In genomic region chr3:99254559-99255151, GRCm38 (mm10) we compare ENCODE assay signal across 9 mouse cellular contexts. TPM values are rescaled to one million over a fixed set of nuclear protein-coding genes. Genes with fewer than 3 reads are reported as not detected.
DNase-seq lines count a peak whose midpoint lies in the region; ATAC-seq and TF ChIP-seq lines count a peak whose summit lies in the region.
"Had no signal": no experiment of that assay in that cellular context is flagged by ENCODE, and none has a peak within 500 bp of the region (broad histone marks: within the 10 kb centered on the region; RNA-seq: fewer than 3 reads in every experiment).

No protein-coding gene starts in this region.

- no peaks in the 10 kb centered on the region for H3K9me3 ChIP-seq in heart, embryonic 15.5 days (replicated peaks)
- no peaks in the 10 kb centered on the region for H3K9me3 ChIP-seq in CH12.LX (replicated peaks; ENCODE audit: low read length)
- no peaks in the 10 kb centered on the region for H3K9me3 ChIP-seq in limb, embryonic 11.5 days (ENCODE audit: control insufficient read depth, low read length)

- TF ChIP-seq POLR2A in CH12.LX (IDR thresholded peaks at IDR 0.05; ENCODE audit: low read depth, low read length), result no peak
- TF ChIP-seq POLR2A in embryonic fibroblast, embryonic 13.5 days (IDR thresholded peaks at IDR 0.05; ENCODE audit: low read depth, low read length), result no peak

- TF ChIP-seq EP300 in CH12.LX (IDR thresholded peaks at IDR 0.05; ENCODE audit: low read length), result no peak

- peak overlapping the region; percentile 52; the same call in 1 of the 2 replicates for H3K4me3 ChIP-seq in heart, embryonic 15.5 days
- H3K4me3 ChIP-seq in CH12.LX (replicated peaks in 1 of 3; ENCODE audit: low read depth in 2 of 3, low read length in 2 of 3, poor library complexity in 1 of 3), result peak overlapping the region; percentile 25 to 64 (median 52)
- peak overlapping the region; percentile 90 for H3K4me3 ChIP-seq in embryonic fibroblast, embryonic 13.5 days (ENCODE audit: insufficient read depth, low read length)
- H3K4me3 ChIP-seq in limb, embryonic 11.5 days (ENCODE audit: low read depth, low read length), result peak overlapping the region; percentile 92
- H3K4me3 ChIP-seq in layer of hippocampus, adult 2 months, result no peak overlapping the region

- no peaks in the 10 kb centered on the region for H3K79me2 ChIP-seq in CH12.LX (replicated peaks; ENCODE audit: control insufficient read depth, extremely low read depth, insufficient read depth, poor library complexity, severe bottlenecking)

- H3K4me2 ChIP-seq in heart, embryonic 15.5 days, result no peak overlapping the region
- 0 out of 2 replicates have a peak overlapping the region, but pooled peaks have one; percentile 18 for H3K4me2 ChIP-seq in CH12.LX (ENCODE audit: insufficient read depth, low read depth, poor library complexity, severe bottlenecking)
- H3K4me2 ChIP-seq in limb, embryonic 11.5 days (ENCODE audit: low read depth, severe bottlenecking), result peak overlapping the region; percentile 88

- WGBS in heart, embryonic 15.5 days, result 4% methylated on average over 15 of the region's 15 CpGs
- WGBS in limb, embryonic 11.5 days, result 0% methylated on average over 15 of the region's 15 CpGs

- peaks cover 16% of the 10 kb centered on the region for H3K4me1 ChIP-seq in heart, embryonic 15.5 days (replicated peaks)
- peaks cover 0 to 9% of the 10 kb centered on the region in 2 experiments; a peak in 1 of 4 replicates for H3K4me1 ChIP-seq in CH12.LX (ENCODE audit: control insufficient read depth in 1 of 2, insufficient read depth in 2 of 2)
- H3K4me1 ChIP-seq in embryonic fibroblast, embryonic 13.5 days (ENCODE audit: control insufficient read depth, insufficient read depth, low read length), result no peaks in the 10 kb centered on the region
- H3K4me1 ChIP-seq in limb, embryonic 11.5 days (ENCODE audit: control insufficient read depth, insufficient read depth, low read length), result peaks cover 21% of the 10 kb centered on the region

- in situ Hi-C loops in CH12.LX (cut with MboI; ENCODE audit: low pct_ligation_motif_present, low pct_unique_long_range_greater_than_20kb, low sequenced_read_pairs), result no loop called here

- intact Hi-C loops in heart, postnatal 36 days (cut with DNase I), result no loop called here
- intact Hi-C loops in left cerebral cortex, postnatal 4 days (cut with DNase I), result loop anchor here (5.0 to 10.0 kb wide), 2 partner anchors 340 to 683 kb away; no protein-coding TSS in a partner anchor

- no peak for ATAC-seq in heart, embryonic 15.5 days (replicated peaks; ENCODE audit: insufficient number of reproducible peaks, insufficient read depth, low FRiP score, low read depth)
- ATAC-seq in limb, embryonic 11.5 days (ENCODE audit: insufficient number of reproducible peaks, low FRiP score, low TSS enrichment, low read depth), result no peak

- no peak for TF ChIP-seq RAD21 in CH12.LX (IDR thresholded peaks at IDR 0.05; ENCODE audit: low read depth, low read length)

- TF ChIP-seq CTCF in CH12.LX (conservative IDR thresholded peaks at IDR 0.05 in 1 of 2, IDR thresholded peaks at IDR 0.05 in 1 of 2; ENCODE audit: low read depth in 2 of 2, low read length in 2 of 2), result no peak
- no peak for TF ChIP-seq CTCF in embryonic fibroblast, embryonic 13.5 days (IDR thresholded peaks at IDR 0.05; ENCODE audit: borderline replicate concordance, insufficient read depth, low read length)
- TF ChIP-seq CTCF in layer of hippocampus, adult 2 months (conservative IDR thresholded peaks at IDR 0.05), result no peak

- dilution Hi-C loops in CH12.LX (cut with MboI; ENCODE audit: extremely low pct_ligation_motif_present, extremely low pct_unique_long_range_greater_than_20kb, low sequenced_read_pairs), result no loop called here

- no peak overlapping the region for H3K9ac ChIP-seq in heart, embryonic 15.5 days
- H3K9ac ChIP-seq in CH12.LX (ENCODE audit: insufficient read depth, low read depth), result peak overlapping the region; percentile 2; the same call in 1 of the 2 replicates
- H3K9ac ChIP-seq in limb, embryonic 11.5 days (ENCODE audit: low read length), result peak overlapping the region; percentile 100

- H3K27ac ChIP-seq in heart, embryonic 15.5 days, result no peak overlapping the region
- H3K27ac ChIP-seq in CH12.LX (ENCODE audit: insufficient read depth, low read depth), result no peak overlapping the region
- H3K27ac ChIP-seq in embryonic fibroblast, embryonic 13.5 days (ENCODE audit: insufficient read depth, low read length), result peak overlapping the region; percentile 96
- peak overlapping the region; percentile 100 for H3K27ac ChIP-seq in limb, embryonic 11.5 days (replicated peaks; ENCODE audit: low read depth, low read length)
- H3K27ac ChIP-seq in layer of hippocampus, adult 2 months, result no peak overlapping the region

- DNase-seq in heart, postnatal 36 days, result no peak
- no peak for DNase-seq in CH12.LX (ENCODE audit: extremely low read depth)
- DNase-seq in limb, embryonic 11.5 days (ENCODE audit: low spot score), result peak; percentile 62
- no peak for DNase-seq in layer of hippocampus, adult 2 months (ENCODE audit: low spot score in 2 of 2)
- DNase-seq in left cerebral cortex, postnatal 4 days, result no peak
- DNase-seq in layer of hippocampus, adult 18-20 months (ENCODE audit: low spot score in 2 of 2), result no peak
- DNase-seq: thymus, adult 18-20 months had no signal

- H3K27me3 ChIP-seq in heart, embryonic 15.5 days, result peaks cover 92% of the 10 kb centered on the region
- H3K27me3 ChIP-seq in CH12.LX (replicated peaks), result no peaks in the 10 kb centered on the region
- H3K27me3 ChIP-seq in limb, embryonic 11.5 days (ENCODE audit: control insufficient read depth, insufficient read depth, low read length), result 0 out of 2 replicates have a peak, but pooled peaks cover 5% of the 10 kb centered on the region

- H3K36me3 ChIP-seq in heart, embryonic 15.5 days, result no peaks in the 10 kb centered on the region
- no peaks in the 10 kb centered on the region for H3K36me3 ChIP-seq in CH12.LX (replicated peaks in 1 of 2; ENCODE audit: control insufficient read depth in 1 of 2, insufficient read depth in 1 of 2, low read length in 1 of 2)
- H3K36me3 ChIP-seq in limb, embryonic 11.5 days (ENCODE audit: control insufficient read depth, insufficient read depth, low read length), result no peaks in the 10 kb centered on the region

TF ChIP-seq in CH12.LX, 34 proteins besides CTCF, POLR2A, EP300 and RAD21:
- TF ChIP-seq MAZ (IDR thresholded peaks at IDR 0.05; ENCODE audit: low read depth, low read length), result no peak
- TF ChIP-seq POLR2AphosphoS2 (IDR thresholded peaks at IDR 0.05; ENCODE audit: low read depth, low read length), result no peak
- TF ChIP-seq CHD2 (IDR thresholded peaks at IDR 0.05; ENCODE audit: low read length), result no peak

RNA-seq across cellular contexts. Expression of gene Tbx15, which starts 14.5 kb away (rescaled TPM):
- polyA plus RNA-seq in heart, embryonic 15.5 days (2015; fragmentation: Nextera tagmentation; extraction: Ambion mirVana), result 0.08 and 0.13 TPM in 2 replicates
- under 1 TPM; 0.41 to 0.53 TPM for total RNA-seq in heart, postnatal 36 days (2021)
- total RNA-seq in CH12.LX (2012; rRNA removed), result 1.8 and 2.1 TPM in 2 replicates
- 1.4 and 1.7 TPM in 2 replicates for total RNA-seq in CH12.LX (2014; rRNA removed)
- 1.7 and 1.8 TPM in 2 replicates for polyA plus RNA-seq in CH12.LX (2012; ENCODE audit: insufficient read length, low read depth)
- 57.3 and 86.3 TPM in 2 replicates for polyA plus RNA-seq in embryonic fibroblast, embryonic 13.5 days (2011; ENCODE audit: insufficient read length, low read depth, missing spikeins)
- polyA plus RNA-seq in limb, embryonic 11.5 days (2014; fragmentation: Nextera tagmentation; extraction: Ambion mirVana), result 50.7 and 55.2 TPM in 2 replicates
- under 1 TPM; 0.44 to 0.81 TPM for total RNA-seq in layer of hippocampus, adult 2 months (2021)
- total RNA-seq in left cerebral cortex, postnatal 4 days (2021), result 1 to 10 TPM; 1.8 to 2.0 TPM
- total RNA-seq in layer of hippocampus, adult 18-20 months (2021), result under 1 TPM; 0.48 to 0.54 TPM

Comparison
In these comparisons a context has a peak if more than half of its experiments do, and no peak if none do; other contexts are left out.
1. H3K27ac ChIP-seq: peak in embryonic fibroblast, embryonic 13.5 days (single experiment) and limb, embryonic 11.5 days (single experiment); none in heart, embryonic 15.5 days (single experiment), CH12.LX (single experiment) and layer of hippocampus, adult 2 months (single experiment).